Mouse (Mus musculus) heart, adult 18-20 months (tissue): ENCODE results near the gene Gm7145. TPM values are rescaled to one million over a fixed set of nuclear protein-coding genes. Genes with fewer than 3 reads are reported as not detected.
"Not testable (repeated sequence)": the region's sequence is repeated elsewhere in the genome, so short reads cannot be mapped to it uniquely, and the experiment has no call there.

ENCODE experiments used
- DNase-seq, 2 experiments: peaks; one replicate each; pipeline ENCODE4 v3.0.0; 2021 to 2022; ENCODE audit warnings: mixed read lengths in 1 of 2
- long read RNA-seq, 2 experiments: library from polyadenylated mRNA; stranded (forward); transcript quantifications; one replicate each; pipeline ENCODE4 v2.0.0; 2021
- total RNA-seq, 2 experiments: library from RNA; stranded (reverse); gene quantifications; 2 replicates each; pipeline ENCODE4 v1.2.3; 2021

The Gm7145 gene
- not detected for total RNA-seq
- long read RNA-seq, experiment 1, result 0 reads
- long read RNA-seq, experiment 2, result 0 reads

GRCm38 (mm10) chr1:117965639-117966038, at the start of gene Gm7145:
Gene Gm7145 (plus strand): TSS chr1:117965939.
- no peak for DNase-seq

- DNase-seq, result not testable (repeated sequence)
Measured at GRCm38 (mm10) chr1:117927715-117928114, 38.0 kb upstream of the Gm7145 start, which contains the start of gene Gm28168. Gene Gm28168 (plus strand): TSS chr1:117928015.

GRCm38 (mm10) chr1:118003876-118004275, 38.1 kb downstream of the Gm7145 start:
- DNase-seq, result not testable (repeated sequence)

GRCm38 (mm10) chr1:118012736-118013135, 47.0 kb downstream of the Gm7145 start:
- not testable (repeated sequence) for DNase-seq

Other genes with a start within 250 kb of the Gm7145 start
- gene B020011L13Rik, start 184.8 kb upstream of the Gm7145 start, total RNA-seq, result not detected
- not detected for gene Gm28360, start 135.9 kb upstream of the Gm7145 start, total RNA-seq
- gene Gm28168, start 37.9 kb upstream of the Gm7145 start, total RNA-seq, result not detected
- not detected for gene Gm29106, start 210.6 kb downstream of the Gm7145 start, total RNA-seq